Mouse (Mus musculus) ES-Bruce4 (cell line): ENCODE data around the gene Ccdc80.

Experiments used
- CTCF ChIP-seq: IDR thresholded peaks from one replicate; pipeline ENCODE4 v1.8.1; 2011; ENCODE audit warnings: low read depth, low read length
- EP300 ChIP-seq: IDR thresholded peaks from 2 replicates; pipeline ENCODE4 v1.6.1; 2011; ENCODE audit warnings: low read depth, low read length; ENCODE audit not compliant: insufficient read depth
- POLR2A ChIP-seq: IDR thresholded peaks from one replicate; pipeline ENCODE4 v1.8.1; 2011; ENCODE audit warnings: low read length; ENCODE audit not compliant: insufficient read depth

GRCm38 (mm10) chr16:45148488-45149082, 55.4 kb downstream of the Ccdc80 start:
- no peak for TF ChIP-seq CTCF
- TF ChIP-seq POLR2A = no peak
- no peak for TF ChIP-seq EP300
